Mouse (Mus musculus): ENCODE measurements around the gene App.

App gene

GRCm38 (mm10) chr16:85143188-85143587 is 30.4 kb downstream of the App start:
- H3K36me3 ChIP-seq (ENCODE audit: control insufficient read depth, insufficient read depth, low read length, poor library complexity, severe bottlenecking): no peaks in the 10 kb centered on the region
- no peak for DNase-seq (ENCODE audit: low read depth, low spot score)
- no peaks in the 10 kb centered on the region for H3K27me3 ChIP-seq (ENCODE audit: control insufficient read depth, insufficient read depth, low read length, poor library complexity, severe bottlenecking)

GRCm38 (mm10) chr16:85141404-85141803 is 32.2 kb downstream of the App start:
- H3K27me3 ChIP-seq (ENCODE audit: control insufficient read depth, insufficient read depth, low read length, poor library complexity, severe bottlenecking): no peaks in the 10 kb centered on the region
- no peaks in the 10 kb centered on the region for H3K36me3 ChIP-seq (ENCODE audit: control insufficient read depth, insufficient read depth, low read length, poor library complexity, severe bottlenecking)
- no peak for DNase-seq (ENCODE audit: low read depth, low spot score)

- no peak for DNase-seq (ENCODE audit: low read depth, low spot score)
- no peaks in the 10 kb centered on the region for H3K27me3 ChIP-seq (ENCODE audit: control insufficient read depth, insufficient read depth, low read length, poor library complexity, severe bottlenecking)
- no peaks in the 10 kb centered on the region for H3K36me3 ChIP-seq (ENCODE audit: control insufficient read depth, insufficient read depth, low read length, poor library complexity, severe bottlenecking)
These were observed 34.4 kb downstream of the App start for GRCm38 (mm10) chr16:85139178-85139604.

- Histone ChIP-seq H3K36me3 (ENCODE audit: control insufficient read depth, insufficient read depth, low read length, poor library complexity, severe bottlenecking) (no peaks in the 10 kb centered on the region), H3K27me3 (ENCODE audit: control insufficient read depth, insufficient read depth, low read length, poor library complexity, severe bottlenecking) (no peaks in the 10 kb centered on the region)
- DNase-seq (ENCODE audit: low read depth, low spot score): no peak
These were observed 36.2 kb downstream of the App start for GRCm38 (mm10) chr16:85137348-85137747.

- no peaks in the 10 kb centered on the region for H3K27me3 ChIP-seq (ENCODE audit: control insufficient read depth, insufficient read depth, low read length, poor library complexity, severe bottlenecking)
- no peaks in the 10 kb centered on the region for H3K36me3 ChIP-seq (ENCODE audit: control insufficient read depth, insufficient read depth, low read length, poor library complexity, severe bottlenecking)
- DNase-seq (ENCODE audit: low read depth, low spot score): no peak
These were observed 37.5 kb downstream of the App start for GRCm38 (mm10) chr16:85136046-85136445.

GRCm38 (mm10) chr16:85133468-85133881 is 40.1 kb downstream of the App start:
- Histone ChIP-seq H3K36me3 (ENCODE audit: control insufficient read depth, insufficient read depth, low read length, poor library complexity, severe bottlenecking) (no peaks in the 10 kb centered on the region), H3K27me3 (ENCODE audit: control insufficient read depth, insufficient read depth, low read length, poor library complexity, severe bottlenecking) (no peaks in the 10 kb centered on the region)
- no peak for DNase-seq (ENCODE audit: low read depth, low spot score)

- Histone ChIP-seq H3K27me3 (ENCODE audit: control insufficient read depth, insufficient read depth, low read length, poor library complexity, severe bottlenecking) (no peaks in the 10 kb centered on the region), H3K36me3 (ENCODE audit: control insufficient read depth, insufficient read depth, low read length, poor library complexity, severe bottlenecking) (no peaks in the 10 kb centered on the region)
- no peak for DNase-seq (ENCODE audit: low read depth, low spot score)
These were observed 40.5 kb downstream of the App start for GRCm38 (mm10) chr16:85133057-85133456.

GRCm38 (mm10) chr16:85132182-85132581 is 41.4 kb downstream of the App start:
- H3K36me3 ChIP-seq (ENCODE audit: control insufficient read depth, insufficient read depth, low read length, poor library complexity, severe bottlenecking): no peaks in the 10 kb centered on the region
- DNase-seq (ENCODE audit: low read depth, low spot score): no peak
- no peaks in the 10 kb centered on the region for H3K27me3 ChIP-seq (ENCODE audit: control insufficient read depth, insufficient read depth, low read length, poor library complexity, severe bottlenecking)

GRCm38 (mm10) chr16:85130861-85131556 is 42.6 kb downstream of the App start:
- no peaks in the 10 kb centered on the region for H3K27me3 ChIP-seq (ENCODE audit: control insufficient read depth, insufficient read depth, low read length, poor library complexity, severe bottlenecking)
- H3K36me3 ChIP-seq (ENCODE audit: control insufficient read depth, insufficient read depth, low read length, poor library complexity, severe bottlenecking): no peaks in the 10 kb centered on the region
- DNase-seq (ENCODE audit: low read depth, low spot score): no peak

- H3K36me3 ChIP-seq (ENCODE audit: control insufficient read depth, insufficient read depth, low read length, poor library complexity, severe bottlenecking): no peaks in the 10 kb centered on the region
- H3K27me3 ChIP-seq (ENCODE audit: control insufficient read depth, insufficient read depth, low read length, poor library complexity, severe bottlenecking): no peaks in the 10 kb centered on the region
- no peak for DNase-seq (ENCODE audit: low read depth, low spot score)
These were observed 44.6 kb downstream of the App start for GRCm38 (mm10) chr16:85128693-85129657.

GRCm38 (mm10) chr16:85128347-85128664 is 45.3 kb downstream of the App start:
- Histone ChIP-seq H3K27me3 (ENCODE audit: control insufficient read depth, insufficient read depth, low read length, poor library complexity, severe bottlenecking) (no peaks in the 10 kb centered on the region), H3K36me3 (ENCODE audit: control insufficient read depth, insufficient read depth, low read length, poor library complexity, severe bottlenecking) (no peaks in the 10 kb centered on the region)
- DNase-seq (ENCODE audit: low read depth, low spot score): no peak

GRCm38 (mm10) chr16:85127661-85128346 is 45.8 kb downstream of the App start:
- Histone ChIP-seq H3K36me3 (ENCODE audit: control insufficient read depth, insufficient read depth, low read length, poor library complexity, severe bottlenecking) (no peaks in the 10 kb centered on the region), H3K27me3 (ENCODE audit: control insufficient read depth, insufficient read depth, low read length, poor library complexity, severe bottlenecking) (no peaks in the 10 kb centered on the region)
- no peak for DNase-seq (ENCODE audit: low read depth, low spot score)

GRCm38 (mm10) chr16:85124649-85125048 is 48.9 kb downstream of the App start:
- no peaks in the 10 kb centered on the region for H3K36me3 ChIP-seq (ENCODE audit: control insufficient read depth, insufficient read depth, low read length, poor library complexity, severe bottlenecking)
- DNase-seq (ENCODE audit: low read depth, low spot score): no peak
- H3K27me3 ChIP-seq (ENCODE audit: control insufficient read depth, insufficient read depth, low read length, poor library complexity, severe bottlenecking): no peaks in the 10 kb centered on the region

- no peak for DNase-seq (ENCODE audit: low read depth, low spot score)
- Histone ChIP-seq H3K36me3 (ENCODE audit: control insufficient read depth, insufficient read depth, low read length, poor library complexity, severe bottlenecking) (no peaks in the 10 kb centered on the region), H3K27me3 (ENCODE audit: control insufficient read depth, insufficient read depth, low read length, poor library complexity, severe bottlenecking) (no peaks in the 10 kb centered on the region)
These were observed 51.6 kb downstream of the App start for GRCm38 (mm10) chr16:85121983-85122382.

GRCm38 (mm10) chr16:85118916-85119315 is 54.6 kb downstream of the App start:
- H3K27me3 ChIP-seq (ENCODE audit: control insufficient read depth, insufficient read depth, low read length, poor library complexity, severe bottlenecking): no peaks in the 10 kb centered on the region
- no peaks in the 10 kb centered on the region for H3K36me3 ChIP-seq (ENCODE audit: control insufficient read depth, insufficient read depth, low read length, poor library complexity, severe bottlenecking)
- no peak for DNase-seq (ENCODE audit: low read depth, low spot score)
